ENCODE assay signal across 12 mouse cellular contexts in genomic region chr6:99974464-99974863, GRCm38 (mm10).
DNase-seq lines count a peak whose midpoint lies in the region; ATAC-seq lines count a peak whose summit lies in the region.
"Had no signal": no experiment of that assay in that cellular context is flagged by ENCODE, and none has a peak within 500 bp of the region (broad histone marks: within the 10 kb centered on the region; RNA-seq: fewer than 3 reads in every experiment).

No protein-coding gene starts in this region.

- H3K4me3 ChIP-seq in heart, embryonic 12.5 days: no peak overlapping the region
- H3K4me3 ChIP-seq: neural tube, embryonic 12.5 days had no signal

- no peak overlapping the region for H3K4me2 ChIP-seq in heart, embryonic 12.5 days
- H3K4me2 ChIP-seq: midbrain, embryonic 11.5 days; neural tube, embryonic 12.5 days had no signal

- no peak overlapping the region for H3K9ac ChIP-seq in heart, embryonic 12.5 days
- H3K9ac ChIP-seq: liver, embryonic 14.5 days; neural tube, embryonic 12.5 days had no signal

- peaks cover 55% of the 10 kb centered on the region for H3K27me3 ChIP-seq in heart, embryonic 12.5 days (replicated peaks)

- H3K4me1 ChIP-seq in heart, embryonic 12.5 days (replicated peaks): peaks cover 10% of the 10 kb centered on the region

- no peaks in the 10 kb centered on the region for H3K9me3 ChIP-seq in heart, embryonic 12.5 days (replicated peaks)
- H3K9me3 ChIP-seq: neural tube, embryonic 12.5 days had no signal

- DNase-seq in heart, adult 8-10 months (ENCODE audit: low spot score): peak; percentile 45
- peak; percentile 79 for DNase-seq in Muller cell, postnatal 12 days (ENCODE audit: inconsistent ontology term)
- peak; percentile 66 for DNase-seq in adrenal gland, postnatal 14 days
- peak; percentile 9 for DNase-seq in heart, postnatal 25 days (ENCODE audit: low spot score)
- DNase-seq in retina, postnatal 1 day: no peak
- no peak for DNase-seq in testis, postnatal 14 days (ENCODE audit: low spot score)
- no peak for DNase-seq in thymus, postnatal 36 days

- intact Hi-C loops in heart, postnatal 25 days (cut with DNase I): loop anchor here (5.0 kb wide), 3 partner anchors 67 to 153 kb away; no protein-coding TSS in a partner anchor

- ATAC-seq in heart, embryonic 12.5 days (ENCODE audit: insufficient number of reproducible peaks, low FRiP score): no peak

- no peak overlapping the region for H3K27ac ChIP-seq in heart, embryonic 12.5 days (ENCODE audit: poor library complexity, severe bottlenecking)
- H3K27ac ChIP-seq: liver, embryonic 14.5 days; neural tube, embryonic 12.5 days; stomach, postnatal 0 days had no signal

- WGBS in heart, embryonic 12.5 days: 66% methylated on average over 4 of the region's 4 CpGs

- no peaks in the 10 kb centered on the region for H3K36me3 ChIP-seq in heart, embryonic 12.5 days
- H3K36me3 ChIP-seq: neural tube, embryonic 12.5 days had no signal

Comparison
In these comparisons a context has a peak if more than half of its experiments do, and no peak if none do; other contexts are left out.
1. DNase-seq: peak in heart, adult 8-10 months (single experiment), Muller cell, postnatal 12 days (single experiment), adrenal gland, postnatal 14 days (single experiment) and heart, postnatal 25 days (single experiment); none in retina, postnatal 1 day (single experiment), testis, postnatal 14 days (single experiment) and thymus, postnatal 36 days (0 of 2).